ENCODE assay signal across 7 mouse cellular contexts in genomic region chr19:46499836-46500580, GRCm38 (mm10). TPM values are rescaled to one million over a fixed set of nuclear protein-coding genes. Genes with fewer than 3 reads are reported as not detected.
A peak's percentile ranks its signal among the peaks of the same experiment; 100 is the strongest.
DNase-seq lines count a peak whose midpoint lies in the region; ATAC-seq and TF ChIP-seq lines count a peak whose summit lies in the region.

No protein-coding gene starts in this region.

- H3K4me2 ChIP-seq in intestine, postnatal 0 days (replicated peaks; ENCODE audit: low read depth) = peak overlapping the region; percentile 85
- H3K4me2 ChIP-seq in midbrain, embryonic 12.5 days (replicated peaks) = peak overlapping the region; percentile 94

- intact Hi-C loops in left cerebral cortex, postnatal 4 days (cut with DNase I) = no loop called here

- H3K4me3 ChIP-seq in embryonic facial prominence, embryonic 10.5 days = peak overlapping the region; percentile 96
- H3K4me3 ChIP-seq in intestine, postnatal 0 days (ENCODE audit: low read depth, low read length) = peak overlapping the region; percentile 91
- H3K4me3 ChIP-seq in midbrain, embryonic 12.5 days = peak overlapping the region; percentile 66
- H3K4me3 ChIP-seq in small intestine, adult 2 months (ENCODE audit: low read depth, low read length) = peak overlapping the region; percentile 73

- H3K4me1 ChIP-seq in embryonic facial prominence, embryonic 10.5 days = peaks cover 39% of the 10 kb centered on the region
- H3K4me1 ChIP-seq in intestine, postnatal 0 days (replicated peaks; ENCODE audit: control insufficient read depth, insufficient read depth, low read length) = no peaks in the 10 kb centered on the region
- peaks cover 14% of the 10 kb centered on the region for H3K4me1 ChIP-seq in midbrain, embryonic 12.5 days
- H3K4me1 ChIP-seq in small intestine, adult 2 months (ENCODE audit: control insufficient read depth, insufficient read depth, insufficient read length, low read length) = peaks cover 3% of the 10 kb centered on the region

- H3K36me3 ChIP-seq in embryonic facial prominence, embryonic 10.5 days (replicated peaks) = peaks cover 10% of the 10 kb centered on the region
- H3K36me3 ChIP-seq in intestine, postnatal 0 days (ENCODE audit: control insufficient read depth, insufficient read depth) = no peaks in the 10 kb centered on the region
- H3K36me3 ChIP-seq in midbrain, embryonic 12.5 days = 0 out of 2 replicates have a peak, but pooled peaks cover under 1% of the 10 kb centered on the region
- H3K36me3 ChIP-seq in small intestine, adult 2 months (ENCODE audit: control insufficient read depth, insufficient read depth, low read length) = no peaks in the 10 kb centered on the region

- TF ChIP-seq POLR2A in small intestine, adult 2 months (IDR thresholded peaks at IDR 0.05; ENCODE audit: low read depth, low read length) = no peak; the same call in 1 of the 2 replicates

- peak; percentile 67 for ATAC-seq in intestine, postnatal 0 days
- peak; percentile 82 for ATAC-seq in midbrain, embryonic 12.5 days (ENCODE audit: low FRiP score, low read depth)

- peak; percentile 95 for DNase-seq in adrenal gland, postnatal 10 days
- DNase-seq in embryonic facial prominence, embryonic 10.5 days (ENCODE audit: low spot score) = peak; percentile 99
- peak; percentile 95 for DNase-seq in gonadal fat pad, adult 2 months (ENCODE audit: low read depth)
- DNase-seq in left cerebral cortex, postnatal 4 days = peak; percentile 99

- H3K9ac ChIP-seq in intestine, postnatal 0 days (ENCODE audit: low read depth, low read length) = peak overlapping the region; percentile 98
- H3K9ac ChIP-seq in midbrain, embryonic 12.5 days (replicated peaks) = peak overlapping the region; percentile 99

- TF ChIP-seq CTCF in intestine, postnatal 0 days (IDR thresholded peaks at IDR 0.05; ENCODE audit: low read depth) = peak; percentile 9; the same call in 1 of the 2 replicates
- TF ChIP-seq CTCF in small intestine, adult 2 months (IDR thresholded peaks at IDR 0.05; ENCODE audit: extremely low read depth, insufficient read length, insufficient replicate concordance, low read depth, low read length) = no peak

- H3K27me3 ChIP-seq in embryonic facial prominence, embryonic 10.5 days (replicated peaks; ENCODE audit: low read depth, poor library complexity, severe bottlenecking) = no peaks in the 10 kb centered on the region
- no peaks in the 10 kb centered on the region for H3K27me3 ChIP-seq in intestine, postnatal 0 days (replicated peaks; ENCODE audit: control insufficient read depth, insufficient read depth, low read length)
- no peaks in the 10 kb centered on the region for H3K27me3 ChIP-seq in midbrain, embryonic 12.5 days
- H3K27me3 ChIP-seq in small intestine, adult 2 months (ENCODE audit: control insufficient read depth, insufficient read depth, low read length) = no peaks in the 10 kb centered on the region

- peak overlapping the region; percentile 99 for H3K27ac ChIP-seq in embryonic facial prominence, embryonic 10.5 days (replicated peaks)
- H3K27ac ChIP-seq in intestine, postnatal 0 days (ENCODE audit: low read depth, low read length) = peak overlapping the region; percentile 100
- H3K27ac ChIP-seq in midbrain, embryonic 12.5 days (replicated peaks) = peak overlapping the region; percentile 100
- peak overlapping the region; percentile 99 for H3K27ac ChIP-seq in small intestine, adult 2 months (ENCODE audit: insufficient read depth, low read depth, low read length)

- no peaks in the 10 kb centered on the region for H3K9me3 ChIP-seq in embryonic facial prominence, embryonic 10.5 days
- H3K9me3 ChIP-seq in intestine, postnatal 0 days (ENCODE audit: control insufficient read depth) = no peaks in the 10 kb centered on the region
- no peaks in the 10 kb centered on the region for H3K9me3 ChIP-seq in midbrain, embryonic 12.5 days

- under 1% methylated on average over 51 of the region's 52 CpGs for WGBS in embryonic facial prominence, embryonic 10.5 days
- under 1% methylated on average over 42 of the region's 52 CpGs for WGBS in intestine, postnatal 0 days
- WGBS in midbrain, embryonic 12.5 days = under 1% methylated on average over 42 of the region's 52 CpGs
- 1% methylated on average over 47 of the region's 52 CpGs for WGBS in small intestine, adult 2 months

RNA-seq across cellular contexts. Expression of gene Trim8, which starts 1.5 kb away (rescaled TPM):
- 10 to 100 TPM; 37.9 to 41.6 TPM for total RNA-seq in adrenal gland, postnatal 10 days (2021)
- polyA plus RNA-seq in embryonic facial prominence, embryonic 10.5 days (2016; fragmentation: Nextera tagmentation; extraction: Ambion mirVana) = 19.5 and 20.9 TPM in 2 replicates
- 22.4 and 36.0 TPM in 2 replicates for polyA plus RNA-seq in gonadal fat pad, adult 2 months (2012; rRNA removed)
- 16.7 and 17.1 TPM in 2 replicates for polyA plus RNA-seq in intestine, postnatal 0 days (2015; fragmentation: Nextera tagmentation; extraction: Ambion mirVana)
- total RNA-seq in left cerebral cortex, postnatal 4 days (2021) = 100 to 1,000 TPM; 113 to 119 TPM
- 38.5 and 53.9 TPM in 2 replicates for polyA plus RNA-seq in midbrain, embryonic 12.5 days (2016; fragmentation: Nextera tagmentation; extraction: Ambion mirVana)
- 42.3 and 54.8 TPM in 2 replicates for polyA plus RNA-seq in small intestine, adult 2 months (2012; rRNA removed)

Comparison
In these comparisons a context has a peak if more than half of its experiments do, and no peak if none do; other contexts are left out.
1. Peak in every context shown above with its lines: DNase-seq, ATAC-seq, H3K4me3 ChIP-seq and H3K27ac ChIP-seq.